Mouse (Mus musculus) CD4-positive helper T cell, adult 2 months (primary cell): Measurements from ENCODE around the gene Fam187b.
A peak's percentile ranks its signal among the peaks of the same experiment; 100 is the strongest.

Experiments used
- DNase-seq: peaks from one replicate; pipeline ENCODE4 v3.0.0-alpha.2; 2012; ENCODE audit warnings: low read depth, missing footprints, low spot score

The Fam187b gene

DNA sequence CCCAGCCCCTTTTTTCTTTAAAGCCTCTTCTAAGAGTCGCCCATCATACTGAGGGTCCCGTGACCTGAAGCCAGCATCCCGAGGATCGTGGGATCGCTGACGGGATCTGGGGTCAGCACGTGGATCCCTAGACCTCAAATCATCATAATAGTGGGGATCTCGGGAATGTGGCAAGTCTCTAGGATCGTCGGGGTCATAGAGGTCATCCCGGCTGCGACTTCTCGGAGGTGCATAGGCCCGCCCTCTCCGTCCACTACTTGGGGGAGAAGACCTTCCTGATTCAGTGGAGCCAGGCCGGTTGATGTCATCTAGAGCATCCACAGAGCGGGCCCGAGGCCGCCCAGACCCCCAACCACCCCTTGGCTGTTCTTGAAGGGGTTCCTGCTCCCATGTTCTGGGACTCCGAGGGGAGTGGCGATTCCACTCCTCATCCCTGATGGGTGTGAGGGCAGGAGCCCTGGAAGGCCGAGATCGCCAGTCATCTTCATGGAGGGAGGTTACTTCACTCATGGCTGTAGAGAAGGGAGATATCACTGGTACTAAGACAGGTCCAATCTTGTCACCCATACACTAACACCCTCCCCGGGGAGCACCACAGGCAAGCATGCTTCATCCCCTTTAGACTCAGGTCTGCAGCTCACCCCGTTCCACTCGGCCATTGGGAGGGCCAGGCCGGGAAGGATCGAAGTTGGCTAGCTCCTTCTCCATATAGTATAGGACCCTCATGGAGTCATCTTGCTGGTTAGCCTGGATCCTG is 15.3 kb upstream of the Fam187b start:
- DNase-seq, result no peak

DNA sequence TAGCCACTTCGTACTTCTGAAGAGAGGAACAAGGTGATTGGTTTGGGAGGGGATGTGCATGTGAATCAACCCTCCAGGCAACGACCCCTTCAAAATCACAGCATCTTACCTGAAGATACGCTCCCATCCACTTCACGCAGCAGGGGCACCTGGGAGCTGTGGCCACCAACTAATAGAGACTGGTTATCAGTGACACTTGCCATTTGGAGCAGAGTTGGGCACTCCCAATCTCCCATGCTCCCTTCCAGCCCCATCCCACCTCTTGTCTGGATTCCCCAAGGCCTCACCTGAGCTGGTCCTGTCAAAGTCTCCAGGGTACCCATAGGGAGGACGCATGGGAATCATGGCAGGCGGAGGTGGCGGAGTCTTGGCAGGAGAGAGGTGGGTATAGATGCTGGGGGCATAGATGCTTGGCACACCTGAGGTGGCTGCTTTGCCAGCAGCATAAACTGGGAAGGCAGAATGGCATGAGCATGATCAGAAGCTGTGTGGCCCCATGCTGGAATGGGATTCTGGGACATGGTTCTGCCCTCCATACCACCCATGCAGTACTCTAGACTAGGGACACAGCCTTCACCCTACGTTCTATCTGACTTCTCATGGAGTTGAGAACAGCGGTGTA is 14.6 kb upstream of the Fam187b start:
- DNase-seq, result no peak

DNA sequence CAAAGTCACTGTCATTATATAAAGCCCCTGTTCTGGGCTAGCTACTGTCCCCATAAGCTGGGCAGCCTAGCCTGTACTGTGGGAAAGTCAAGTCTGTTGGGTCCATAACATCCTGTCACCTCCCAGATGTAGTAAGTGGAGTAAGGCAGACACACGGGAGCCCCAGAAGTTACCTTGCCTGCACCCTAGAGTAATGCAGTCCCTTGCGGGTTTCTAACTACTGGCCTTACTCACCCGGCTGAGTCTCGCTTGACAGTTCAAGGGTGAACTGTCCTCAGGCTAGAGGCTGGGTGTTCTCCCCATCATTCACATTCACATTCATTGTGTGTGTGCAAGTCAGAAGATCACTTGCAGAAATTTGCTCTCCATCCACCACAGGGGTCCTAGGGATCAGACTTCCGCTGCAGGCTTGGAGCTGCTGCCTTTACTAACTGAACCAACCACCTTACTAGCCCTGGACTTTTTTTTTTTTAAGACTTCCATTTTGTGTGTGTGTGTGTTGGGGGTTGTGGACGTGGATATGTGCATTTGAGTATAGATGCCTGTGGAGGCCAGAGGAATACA is 13.7 kb upstream of the Fam187b start:
- no peak for DNase-seq

DNA sequence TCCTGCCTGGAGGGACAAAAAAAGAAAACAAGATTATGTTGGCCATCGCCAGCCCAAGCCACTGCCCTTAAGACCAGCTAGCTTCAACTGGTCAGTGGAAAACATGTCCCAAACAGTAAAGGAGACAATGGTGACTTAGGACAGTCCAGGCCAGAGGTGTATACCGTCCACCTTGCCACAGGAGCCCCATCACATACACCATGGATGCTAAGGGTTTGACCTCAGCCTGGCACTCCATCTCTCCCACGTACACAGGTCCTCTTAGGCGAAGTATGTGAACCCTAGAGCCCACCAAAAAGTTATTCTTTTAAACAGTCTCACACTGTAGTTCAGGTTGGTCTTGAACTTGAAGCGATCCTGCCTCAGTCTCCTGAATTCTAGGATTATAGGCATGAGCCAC is 10.7 kb upstream of the Fam187b start:
- DNase-seq, result no peak

DNA sequence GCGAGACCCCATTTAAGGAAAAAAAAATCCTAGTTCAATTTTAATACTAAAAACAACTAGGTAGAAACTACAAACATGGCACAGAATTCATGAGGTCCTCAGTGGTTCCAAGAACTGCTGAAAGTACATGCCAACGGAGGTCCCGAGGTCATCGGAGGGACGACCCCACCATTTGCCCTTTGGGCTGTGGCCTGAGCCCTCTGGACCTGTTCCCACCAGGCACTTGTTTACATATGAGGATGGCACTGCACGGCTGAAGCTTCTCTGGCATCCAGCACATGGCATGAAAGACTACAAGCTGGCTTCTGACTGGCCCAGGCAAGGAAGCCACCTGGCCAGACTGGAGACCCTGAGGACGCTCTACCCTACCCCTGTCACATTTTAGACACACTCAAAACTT is 9.2 kb upstream of the Fam187b start:
- DNase-seq, result no peak

DNA sequence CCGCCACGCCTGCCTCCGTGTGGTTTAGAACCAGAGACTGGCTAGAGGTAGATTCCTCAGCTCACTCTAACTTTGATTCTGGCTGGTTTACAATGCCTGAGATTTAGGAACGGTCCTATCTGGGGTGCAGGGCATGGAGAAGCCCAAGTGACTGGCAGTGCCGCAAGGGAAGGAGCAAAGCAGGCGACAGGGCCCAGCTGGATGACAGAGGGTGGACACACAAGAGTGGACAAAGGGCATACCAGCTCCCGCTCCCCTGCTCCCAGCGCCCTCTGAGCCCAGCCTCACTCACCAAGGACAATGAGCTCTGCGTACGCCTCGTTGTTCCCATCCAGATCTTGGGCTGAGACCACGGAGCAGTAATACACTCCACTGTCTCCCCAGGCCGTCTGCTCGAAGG is 7.9 kb upstream of the Fam187b start:
- DNase-seq, result no peak

DNA sequence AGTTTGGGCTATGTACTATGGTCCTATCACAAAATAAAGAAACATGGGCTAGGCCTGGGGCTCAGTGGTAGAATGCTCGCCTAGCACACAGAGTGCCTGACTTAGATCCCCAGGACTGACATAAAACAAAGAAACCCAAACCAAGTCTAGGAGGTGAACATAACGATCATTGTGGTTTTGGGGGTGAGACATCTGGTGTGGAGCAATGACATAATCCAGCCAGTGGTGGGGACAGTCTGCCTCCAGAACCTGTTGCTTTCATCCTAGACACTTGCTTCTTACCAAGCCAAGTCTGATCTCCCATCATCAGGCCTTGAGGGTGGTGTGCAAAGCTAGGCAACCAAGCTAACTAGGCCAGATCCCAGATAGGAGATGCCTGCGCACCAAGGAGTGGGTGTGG is 6.9 kb upstream of the Fam187b start:
- no peak for DNase-seq

DNA sequence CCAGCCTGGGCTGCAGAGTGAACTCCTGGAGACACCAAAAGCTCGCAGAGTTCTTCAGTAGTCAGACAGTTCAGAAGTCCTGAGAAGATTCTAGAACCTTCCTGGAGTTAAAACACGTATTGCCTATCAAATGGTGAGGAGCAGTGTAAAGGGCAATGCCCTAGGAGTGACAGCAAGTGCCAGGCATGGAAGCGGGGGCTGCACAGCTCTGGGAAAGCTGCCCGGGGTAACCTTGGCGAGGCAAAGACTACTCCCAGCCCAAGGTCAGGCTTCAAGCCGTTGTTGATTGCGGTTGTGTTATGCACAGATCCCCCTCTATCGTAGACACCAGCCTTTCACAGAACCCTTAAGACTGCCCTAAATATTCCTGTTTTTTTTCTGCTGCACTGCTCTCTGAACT is 5.0 kb upstream of the Fam187b start:
- DNase-seq, result no peak

DNA sequence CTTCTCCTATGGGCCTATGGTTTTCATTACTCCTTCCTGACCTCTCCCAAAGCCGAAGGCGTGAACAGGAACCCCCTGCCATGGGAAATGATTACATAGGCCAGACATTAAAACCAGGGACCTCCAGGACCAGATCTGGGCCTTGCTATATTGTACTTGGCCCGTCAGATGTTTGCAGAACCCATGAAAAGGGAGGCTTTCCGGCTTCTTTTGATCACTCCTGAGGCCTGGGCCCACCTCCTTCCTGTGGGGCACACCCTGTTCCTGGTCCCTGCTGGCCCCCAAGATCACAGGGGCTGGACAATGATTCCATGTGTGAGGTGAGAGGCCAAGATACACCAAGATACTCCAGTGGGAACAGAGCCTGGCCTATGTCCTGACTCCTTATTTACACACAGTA is 4.4 kb upstream of the Fam187b start:
- no peak for DNase-seq

DNA sequence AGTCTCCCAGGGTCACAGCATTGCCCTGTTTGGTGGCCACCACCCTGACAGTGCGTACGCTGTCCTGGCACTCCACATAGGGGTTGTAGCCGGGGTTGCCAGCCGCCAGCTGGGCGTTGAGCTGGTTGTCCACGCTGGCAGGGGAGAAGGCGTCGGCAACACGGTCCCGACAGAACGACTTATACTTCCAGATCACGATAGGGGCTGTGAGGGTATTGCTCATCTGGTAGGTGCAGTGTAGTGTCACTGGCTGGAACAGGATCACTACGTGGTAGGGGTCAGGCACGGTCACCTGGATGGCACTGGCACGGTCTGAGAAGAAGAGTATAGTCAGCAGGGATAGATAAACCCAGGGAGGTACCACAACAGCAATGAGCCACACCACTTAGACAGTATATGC is 1.7 kb upstream of the Fam187b start:
- DNase-seq, result no peak

DNA sequence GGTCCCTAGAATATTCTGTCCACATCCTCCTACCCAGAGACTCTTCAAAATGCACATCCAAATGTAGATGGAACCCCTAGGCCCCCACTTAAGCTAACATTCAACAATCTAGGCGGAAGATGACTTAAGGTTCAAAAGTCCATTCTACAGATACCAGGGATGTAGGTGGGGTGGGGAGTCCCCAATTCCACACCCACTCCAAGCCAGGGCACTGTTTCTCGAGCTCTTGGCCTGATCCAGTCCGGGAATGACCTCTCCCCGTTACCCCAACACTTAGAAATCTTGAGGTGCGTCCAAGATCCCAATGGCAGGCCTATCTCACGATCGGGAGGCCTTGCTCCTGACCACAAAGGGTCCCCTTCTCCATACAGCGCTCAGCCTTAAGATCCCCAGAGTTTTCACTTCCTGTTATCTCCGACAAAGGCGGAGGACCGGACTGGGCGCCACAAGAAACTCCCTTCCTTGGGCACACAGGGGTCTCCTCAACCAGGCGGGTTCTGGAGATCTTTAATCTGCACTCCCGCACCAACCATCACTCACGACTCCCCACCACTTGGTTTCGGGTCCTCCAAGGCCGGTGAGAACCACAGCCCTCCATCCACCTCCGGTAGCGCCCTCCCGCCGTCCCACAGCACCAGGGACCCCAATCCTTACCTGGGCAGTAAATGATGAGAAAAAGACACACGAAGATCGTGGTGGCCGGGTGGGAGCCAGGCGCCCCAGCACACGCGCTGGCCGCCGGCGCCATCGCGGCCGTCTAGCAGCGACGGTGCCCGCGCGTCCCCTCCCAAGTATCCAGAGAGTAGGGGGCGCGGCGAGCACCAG is 952 bp upstream of the Fam187b start:
- peak; percentile 12 for DNase-seq

DNA sequence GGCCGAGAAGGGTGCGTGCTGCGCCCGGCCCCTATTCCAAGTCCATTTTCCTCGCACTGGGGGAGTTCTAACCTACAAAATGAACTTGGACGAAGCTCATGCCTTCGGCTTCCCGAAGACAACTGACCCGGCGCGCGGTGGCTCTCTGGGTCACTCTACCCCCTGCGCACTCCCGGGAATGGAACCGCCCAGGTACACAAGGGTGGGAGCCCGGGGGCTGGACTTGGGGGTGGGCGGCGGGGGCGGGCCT is 414 bp upstream of the Fam187b start, which contains the start of gene Lsr:
Gene Lsr (minus strand): TSS at position 214 of the 250 bp plus-strand sequence.
- DNase-seq, result no peak

DNA sequence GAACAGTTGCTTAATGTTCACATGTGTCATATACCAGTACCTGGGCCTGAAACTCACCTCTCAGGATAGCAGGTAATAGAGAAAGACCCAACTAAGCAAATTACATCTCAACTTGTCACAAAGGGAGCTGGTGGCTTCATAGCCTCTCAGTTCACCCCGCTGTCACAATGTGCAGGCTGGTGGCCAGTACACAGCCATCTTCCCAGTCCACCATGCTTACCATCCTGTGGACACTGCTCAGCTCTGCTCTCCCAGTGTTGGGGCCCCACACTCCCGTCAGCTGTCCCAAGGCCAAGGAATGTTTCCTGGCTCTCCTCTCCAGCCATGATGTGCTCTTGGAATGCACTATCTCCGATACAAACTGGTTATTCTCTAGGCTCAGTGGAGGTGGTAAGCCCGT is 8.1 kb downstream of the Fam187b start:
- DNase-seq, result no peak

DNA sequence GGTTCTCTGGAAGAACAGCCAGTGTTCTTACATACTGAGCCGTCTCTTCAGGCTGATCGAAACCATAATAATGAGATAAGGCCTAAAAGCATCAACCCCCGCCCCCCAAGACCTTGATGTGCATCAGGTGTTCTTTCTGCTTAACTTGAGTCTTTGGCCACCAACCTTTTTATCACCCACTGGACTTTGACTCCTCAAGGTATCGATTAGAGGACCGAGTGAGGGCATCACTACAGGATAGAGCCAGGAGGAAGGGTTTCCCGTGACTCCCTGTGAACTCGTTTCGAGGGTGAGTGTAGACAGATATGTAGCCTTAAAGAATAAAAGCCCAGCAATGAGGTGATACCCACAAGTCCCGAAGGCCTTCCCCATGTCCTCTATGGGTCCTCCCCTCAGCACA is 11.8 kb downstream of the Fam187b start:
- no peak for DNase-seq

DNA sequence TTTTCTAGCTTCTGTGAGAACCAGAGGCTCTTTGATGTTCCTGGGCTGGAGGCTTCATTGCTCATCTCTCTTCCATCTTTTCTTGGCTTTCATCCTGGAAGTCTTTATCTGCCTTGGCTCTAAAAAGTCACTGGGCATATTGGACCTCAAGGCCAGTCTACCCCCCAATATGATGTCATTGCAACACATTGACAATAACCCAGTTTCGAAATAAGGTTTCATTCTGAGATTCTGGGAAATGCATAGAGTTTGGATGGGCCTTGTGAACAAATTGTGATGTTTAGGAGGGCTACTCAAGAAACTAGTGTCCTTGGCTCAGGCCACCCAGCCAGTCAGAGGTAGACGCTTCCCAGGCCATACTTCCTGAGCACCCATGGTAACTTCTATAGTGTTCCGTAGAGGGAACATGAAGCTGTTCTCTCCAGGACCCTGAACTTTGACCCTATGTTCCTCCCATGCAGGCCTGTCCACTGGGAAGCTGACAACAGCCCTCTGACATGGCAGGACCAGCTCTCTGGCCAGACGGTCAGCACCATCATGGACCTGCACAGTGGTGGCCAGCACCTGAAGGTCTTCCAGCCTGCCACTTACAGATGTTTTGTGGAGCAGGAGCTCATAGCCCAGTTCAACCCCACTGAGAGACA is 15.1 kb downstream of the Fam187b start:
- DNase-seq, result no peak

DNA sequence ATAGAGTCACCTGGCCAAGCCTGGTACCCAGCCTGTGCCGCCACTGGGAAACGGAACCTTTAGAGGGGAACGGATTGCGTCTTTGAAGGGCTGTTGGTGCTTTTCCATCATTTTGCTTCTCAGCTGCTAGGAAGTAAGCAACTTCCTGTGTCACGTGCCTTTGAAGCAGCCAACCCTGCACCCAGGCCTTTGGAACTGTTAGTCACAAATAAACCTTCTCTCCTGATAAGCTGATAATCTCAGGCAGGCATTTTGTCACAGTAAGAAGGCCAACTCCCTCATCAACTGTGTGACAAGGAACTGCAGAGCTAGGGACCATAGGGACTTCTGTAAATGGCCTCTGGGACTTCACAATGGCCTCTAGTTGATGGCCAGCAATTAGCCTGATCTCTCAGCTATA is 18.6 kb downstream of the Fam187b start:
- DNase-seq, result no peak

DNA sequence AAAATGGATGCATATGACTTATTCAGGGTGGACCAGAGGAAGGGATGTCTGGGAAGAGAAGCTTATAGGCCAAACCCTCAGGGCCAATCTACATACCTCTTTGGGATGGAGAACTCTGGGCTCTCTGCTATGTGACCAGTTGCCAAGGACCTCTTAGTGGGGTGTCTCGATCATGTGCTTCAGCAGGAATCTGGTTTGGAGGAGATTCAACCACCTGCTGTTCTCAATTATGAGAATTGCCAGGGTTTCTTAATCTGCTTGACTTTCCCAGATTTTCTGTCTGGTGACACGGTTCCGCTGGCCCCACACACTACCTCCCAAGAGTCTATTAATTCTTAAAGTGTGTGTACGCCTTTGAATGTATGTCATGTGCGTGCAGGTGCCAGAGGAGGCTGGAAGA is 20.4 kb downstream of the Fam187b start:
- no peak for DNase-seq

DNA sequence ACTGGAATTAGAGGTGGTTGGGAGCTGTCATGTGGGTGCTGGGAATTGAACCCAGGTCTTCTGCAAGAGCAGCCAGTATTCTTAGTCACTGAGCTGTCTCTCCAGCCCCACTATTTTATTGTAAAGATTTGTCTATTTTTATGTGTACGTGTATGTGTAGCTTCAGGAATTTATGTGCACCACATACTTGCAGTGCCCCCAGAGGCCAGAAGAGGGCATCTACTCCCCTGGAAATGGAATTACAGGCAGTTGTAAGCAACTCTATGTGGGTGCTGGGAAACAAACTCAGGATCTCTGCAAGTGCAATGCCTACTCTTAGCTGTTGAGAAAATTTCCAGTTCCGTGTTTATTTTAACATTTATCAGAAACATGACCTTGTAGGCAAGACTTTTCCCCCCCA is 22.9 kb downstream of the Fam187b start:
- DNase-seq, result no peak

DNA sequence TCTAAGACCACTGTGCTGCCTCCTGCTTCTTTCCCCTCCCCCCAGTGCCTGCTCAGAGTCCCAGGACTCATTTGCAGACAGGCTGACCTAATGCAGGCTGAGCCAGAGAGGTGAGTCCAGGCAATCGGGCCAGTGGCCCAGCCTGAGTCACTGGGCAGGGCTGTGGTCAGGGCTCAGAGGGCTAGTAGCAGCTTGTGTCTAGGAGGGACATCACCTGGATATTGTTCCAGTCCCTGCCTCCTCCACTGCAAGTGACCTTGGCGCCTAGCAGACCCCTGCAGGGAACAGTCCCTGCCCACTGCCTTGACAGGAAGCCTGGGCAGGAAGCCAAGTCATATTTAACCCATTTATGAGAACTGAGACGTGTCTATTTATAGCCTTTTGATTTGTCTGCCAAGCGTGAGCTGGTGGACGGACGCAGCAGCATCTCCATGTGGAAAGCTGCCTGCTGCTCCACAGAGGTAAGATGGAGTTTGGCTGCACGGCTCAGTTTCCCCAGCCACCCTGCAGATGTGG is 27.0 kb downstream of the Fam187b start:
- peak; percentile 74 for DNase-seq

DNA sequence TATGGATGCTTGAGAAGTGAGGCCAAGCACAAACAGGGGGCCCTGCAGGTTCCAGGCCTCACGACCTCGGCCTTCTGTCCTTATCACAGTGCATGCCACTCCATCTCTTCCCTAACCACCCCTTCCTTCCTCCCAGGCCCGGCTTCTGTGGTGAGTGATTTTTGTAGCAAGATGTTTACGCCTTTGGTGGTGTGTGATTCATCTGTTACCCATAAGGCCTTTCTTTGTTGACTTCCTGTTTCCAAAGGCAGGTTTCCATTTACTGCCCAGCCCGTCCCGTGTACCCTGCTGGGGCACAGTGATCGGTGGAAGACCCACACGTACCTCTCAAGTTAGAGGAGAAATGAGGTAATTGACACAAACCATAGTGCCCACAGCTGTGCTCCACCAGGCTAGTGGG is 29.1 kb downstream of the Fam187b start:
- DNase-seq, result peak; percentile 88

DNA sequence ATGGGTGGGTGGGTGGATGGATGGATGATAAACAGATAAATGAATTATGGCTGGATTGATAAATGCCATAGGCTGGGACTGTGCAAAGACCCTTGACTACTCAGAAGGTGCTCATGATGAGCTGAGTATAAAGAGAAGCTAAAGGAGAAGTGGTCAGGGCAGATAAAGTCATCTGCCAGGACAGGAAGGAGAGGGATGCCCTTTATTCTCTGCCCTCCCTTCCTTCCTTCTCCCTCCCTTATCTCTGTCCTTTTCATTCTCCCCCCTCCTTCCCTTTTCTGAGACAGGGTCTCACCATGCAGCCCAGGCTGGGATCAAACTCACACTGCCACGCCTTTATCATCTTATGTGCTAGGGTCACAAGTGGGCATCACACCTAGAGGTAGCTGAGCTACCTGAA is 34.2 kb downstream of the Fam187b start:
- DNase-seq, result no peak

DNA sequence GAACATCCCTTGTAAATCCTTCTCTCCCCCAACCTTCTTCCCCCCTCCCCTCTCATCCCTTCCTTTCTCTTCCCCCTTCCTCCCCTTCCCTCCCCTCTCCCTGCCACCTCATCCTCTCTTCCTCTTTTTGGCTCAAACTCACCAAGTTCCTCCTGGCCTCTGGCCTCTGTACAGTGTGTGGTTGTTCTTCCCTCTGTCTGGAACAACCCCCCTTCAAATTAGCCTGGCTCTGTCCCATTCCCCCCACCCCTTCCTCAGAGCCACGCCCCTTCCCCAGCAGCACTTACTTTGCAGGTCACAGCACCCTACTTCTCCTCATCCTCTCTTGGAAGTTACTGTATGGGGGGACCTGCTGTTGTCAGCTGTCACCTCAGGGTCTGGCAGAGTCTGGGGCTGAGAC is 34.6 kb downstream of the Fam187b start:
- DNase-seq, result no peak
